Mouse (Mus musculus) embryonic facial prominence, embryonic 11.5 days (tissue): ENCODE data around the gene Trabd2b. TPM values are rescaled to one million over a fixed set of nuclear protein-coding genes. Genes with fewer than 3 reads are reported as not detected.

Experiments used
- ATAC-seq: fragments of 200-750 bp; cut with Nextera tagmentation; replicated peaks from 2 replicates; pipeline ENCODE4 v1.8.0; 2017; ENCODE audit warnings: low read depth; ENCODE audit not compliant: insufficient number of reproducible peaks, low FRiP score, low TSS enrichment
- DNase-seq: peaks from one replicate; pipeline ENCODE4 v3.0.0-alpha.2; 2015; ENCODE audit warnings: low spot score
- H3K27ac ChIP-seq: fragments of 300-500 bp; sonication (generic); replicated peaks from 2 replicates; pipeline ENCODE4 v1.5.1; 2014; ENCODE audit warnings: mild to moderate bottlenecking, low read depth, low read length, control low read depth
- H3K27me3 ChIP-seq: fragments of 300-500 bp; sonication (generic); 2 replicates; pipeline ENCODE4 v1.6.1; 2014; ENCODE audit warnings: mild to moderate bottlenecking, low read length, moderate library complexity, mixed read lengths; ENCODE audit not compliant: control insufficient read depth, insufficient read depth
- H3K36me3 ChIP-seq: fragments of 300-500 bp; sonication (generic); replicated peaks from 2 replicates; pipeline ENCODE4 v1.6.1; 2014; ENCODE audit warnings: low read depth, mild to moderate bottlenecking, low read length, moderate library complexity, mixed read lengths; ENCODE audit not compliant: control insufficient read depth, insufficient read depth
- H3K4me1 ChIP-seq: fragments of 300-500 bp; sonication (generic); 2 replicates; pipeline ENCODE4 v1.6.1; 2014; ENCODE audit warnings: low read length, mixed read lengths; ENCODE audit not compliant: control insufficient read depth, insufficient read depth
- H3K4me2 ChIP-seq: fragments of 300-500 bp; sonication (generic); 2 replicates; pipeline ENCODE4 v1.6.1; 2014; ENCODE audit warnings: low read depth, mild to moderate bottlenecking, control low read depth, low read length, moderate library complexity
- H3K4me3 ChIP-seq: fragments of 300-500 bp; sonication (generic); 2 replicates; pipeline ENCODE4 v1.5.1; 2014; ENCODE audit warnings: low read depth, low read length, control low read depth
- H3K9ac ChIP-seq: fragments of 300-500 bp; sonication (generic); replicated peaks from 2 replicates; pipeline ENCODE4 v1.6.1; 2014; ENCODE audit warnings: mild to moderate bottlenecking, control low read depth, low read length
- H3K9me3 ChIP-seq: fragments of 300-500 bp; sonication (generic); replicated peaks from 2 replicates; pipeline ENCODE4 v1.6.1; 2016; ENCODE audit warnings: mild to moderate bottlenecking, low read length, inconsistent platforms, mixed read lengths; ENCODE audit not compliant: control insufficient read depth
- WGBS: fragments of 180-500 bp; shearing (Covaris S2); extraction: QIAGEN DNeasy Blood & Tissue Kit; methylation state at CpG from one replicate; pipeline ENCODE4 v1.1.7; 2014; 5-methylcytosine and 5-hydroxymethylcytosine counted together
- polyA plus RNA-seq: library from polyadenylated mRNA; unstranded; fragments of >200 nt; fragmentation: Nextera tagmentation; extraction: Ambion mirVana; gene quantifications from 2 replicates; pipeline ENCODE4 v1.2.1, GENCODE M21; 2014

The Trabd2b gene
- polyA plus RNA-seq, 1 experiment from 2014 or later = 0.65 TPM

- Histone ChIP-seq H3K27me3 (no peaks in the 10 kb centered on the region), H3K4me1 (no peaks in the 10 kb centered on the region), H3K4me3 (no peak overlapping the region), H3K36me3 (no peaks in the 10 kb centered on the region), H3K4me2 (no peak overlapping the region), H3K27ac (no peak overlapping the region), H3K9me3 (no peaks in the 10 kb centered on the region), H3K9ac (no peak overlapping the region)
- ATAC-seq (no peak), DNase-seq (no peak)
- WGBS = 9% methylated on average over 1 of the region's 1 CpGs
Measured at GRCm38 (mm10) chr4:114382627-114383026, 23.9 kb upstream of the Trabd2b start.

- WGBS = 89% methylated on average over 5 of the region's 5 CpGs
- no peak overlapping the region for H3K9ac ChIP-seq
- DNase-seq = no peak
- H3K4me2 ChIP-seq = no peak overlapping the region
- H3K4me3 ChIP-seq = no peak overlapping the region
- H3K9me3 ChIP-seq = no peaks in the 10 kb centered on the region
- H3K27ac ChIP-seq = no peak overlapping the region
- H3K4me1 ChIP-seq = no peaks in the 10 kb centered on the region
- H3K36me3 ChIP-seq = no peaks in the 10 kb centered on the region
- no peak for ATAC-seq
- H3K27me3 ChIP-seq = no peaks in the 10 kb centered on the region
Measured at GRCm38 (mm10) chr4:114385236-114385635, 21.3 kb upstream of the Trabd2b start.

GRCm38 (mm10) chr4:114386395-114386811, 20.1 kb upstream of the Trabd2b start:
- H3K4me1 ChIP-seq = no peaks in the 10 kb centered on the region
- no peaks in the 10 kb centered on the region for H3K9me3 ChIP-seq
- H3K36me3 ChIP-seq = no peaks in the 10 kb centered on the region
- no peak overlapping the region for H3K4me3 ChIP-seq
- no peaks in the 10 kb centered on the region for H3K27me3 ChIP-seq
- ATAC-seq (no peak), DNase-seq (no peak)
- H3K27ac ChIP-seq = no peak overlapping the region
- 64% methylated on average over 2 of the region's 2 CpGs for WGBS
- H3K4me2 ChIP-seq = no peak overlapping the region
- H3K9ac ChIP-seq = no peak overlapping the region

- Histone ChIP-seq H3K27ac (no peak overlapping the region), H3K4me2 (no peak overlapping the region), H3K36me3 (no peaks in the 10 kb centered on the region), H3K9me3 (no peaks in the 10 kb centered on the region), H3K4me3 (no peak overlapping the region), H3K9ac (no peak overlapping the region), H3K27me3 (no peaks in the 10 kb centered on the region), H3K4me1 (no peaks in the 10 kb centered on the region)
- WGBS = 85% methylated on average over 2 of the region's 2 CpGs
- ATAC-seq (no peak), DNase-seq (no peak)
Measured at GRCm38 (mm10) chr4:114387527-114388135, 18.9 kb upstream of the Trabd2b start.

- Histone ChIP-seq H3K27ac (no peak overlapping the region), H3K4me2 (no peak overlapping the region), H3K36me3 (no peaks in the 10 kb centered on the region), H3K4me1 (no peaks in the 10 kb centered on the region), H3K27me3 (no peaks in the 10 kb centered on the region), H3K4me3 (no peak overlapping the region), H3K9ac (no peak overlapping the region), H3K9me3 (no peaks in the 10 kb centered on the region)
- DNase-seq (no peak), ATAC-seq (no peak)
- WGBS = 79% methylated on average over 3 of the region's 3 CpGs
Measured at GRCm38 (mm10) chr4:114388306-114388705, 18.2 kb upstream of the Trabd2b start.

GRCm38 (mm10) chr4:114389653-114390052, 16.9 kb upstream of the Trabd2b start:
- ATAC-seq (no peak), DNase-seq (no peak)
- Histone ChIP-seq H3K9me3 (no peaks in the 10 kb centered on the region), H3K27me3 (no peaks in the 10 kb centered on the region), H3K4me1 (no peaks in the 10 kb centered on the region), H3K9ac (no peak overlapping the region), H3K27ac (no peak overlapping the region), H3K4me2 (no peak overlapping the region), H3K36me3 (no peaks in the 10 kb centered on the region), H3K4me3 (no peak overlapping the region)

GRCm38 (mm10) chr4:114397625-114398024, 8.9 kb upstream of the Trabd2b start:
- H3K27me3 ChIP-seq = no peaks in the 10 kb centered on the region
- H3K9me3 ChIP-seq = no peaks in the 10 kb centered on the region
- no peaks in the 10 kb centered on the region; the same call in 1 of the 2 replicates for H3K4me1 ChIP-seq
- no peak overlapping the region for H3K4me2 ChIP-seq
- ATAC-seq (no peak), DNase-seq (no peak)
- H3K27ac ChIP-seq = no peak overlapping the region
- no peaks in the 10 kb centered on the region for H3K36me3 ChIP-seq
- H3K4me3 ChIP-seq = no peak overlapping the region
- H3K9ac ChIP-seq = no peak overlapping the region

- Histone ChIP-seq H3K4me2 (no peak overlapping the region), H3K27ac (no peak overlapping the region), H3K9ac (no peak overlapping the region), H3K36me3 (no peaks in the 10 kb centered on the region), H3K9me3 (no peaks in the 10 kb centered on the region), H3K27me3 (no peaks in the 10 kb centered on the region), H3K4me3 (no peak overlapping the region), H3K4me1 (no peaks in the 10 kb centered on the region; the same call in 1 of the 2 replicates)
- ATAC-seq (no peak), DNase-seq (no peak)
- WGBS = 45% methylated on average over 3 of the region's 3 CpGs
Measured at GRCm38 (mm10) chr4:114399821-114400220, 6.7 kb upstream of the Trabd2b start.
